Mouse (Mus musculus) adrenal gland, postnatal 10 days (tissue): ENCODE measurements at regions not wholly inside any gene's neighbourhood (a gene's known extent, or its start where the extent isn't known, plus 50 kb on each side); places are given as distances from the start of the nearest gene placed in this dataset.

Source experiments
- DNase-seq: peaks from one replicate; pipeline ENCODE4 v3.0.0; 2021; ENCODE audit warnings: mixed read lengths

DNA sequence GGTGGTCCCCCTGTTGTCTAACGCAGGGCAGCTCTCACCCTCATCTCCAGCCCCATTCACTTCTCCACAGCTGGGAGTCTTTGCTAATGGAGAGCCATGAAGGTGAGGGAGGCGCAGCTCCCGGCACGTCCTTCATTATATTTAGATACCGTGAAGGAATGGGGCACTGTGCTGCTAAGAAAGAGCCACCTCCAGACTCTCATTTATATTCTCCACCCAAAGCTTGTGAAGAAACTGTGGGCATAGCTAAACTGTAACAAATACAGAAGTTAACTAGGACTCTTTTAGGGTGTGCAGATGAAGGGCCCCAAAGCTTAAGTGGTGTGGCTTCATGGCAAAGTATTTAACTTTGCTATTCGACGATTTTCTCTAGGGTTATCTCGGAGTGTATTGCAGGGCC is 136.4 kb downstream of the Ddx11 start:
- DNase-seq: no peak

DNA sequence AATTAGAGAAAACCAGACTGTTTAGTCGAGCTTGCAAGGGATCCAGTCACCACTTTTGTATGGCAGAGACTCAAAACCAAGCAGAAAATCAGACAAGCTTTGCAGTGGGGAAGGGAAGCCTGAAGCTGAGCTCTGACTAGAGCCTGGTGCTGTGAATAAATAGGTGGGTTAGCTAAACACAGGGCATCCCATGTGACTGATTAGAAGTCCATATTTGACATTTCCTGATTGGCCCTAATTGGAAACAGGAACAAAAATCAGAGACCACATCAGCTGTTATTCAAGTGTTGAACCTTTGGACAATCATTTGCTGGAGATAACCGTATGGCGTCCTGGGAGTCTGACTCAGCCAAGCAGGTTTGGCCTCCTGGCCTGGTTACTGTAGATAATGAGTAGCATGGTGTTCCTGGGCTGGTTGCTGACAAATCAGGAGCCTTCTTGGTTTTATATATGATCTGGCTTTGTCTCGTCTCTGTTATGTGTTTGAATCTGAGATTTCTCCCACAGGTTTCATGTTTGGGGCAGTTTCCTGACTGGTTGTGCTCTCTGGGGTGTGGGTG is 139.4 kb downstream of the Ddx11 start:
- DNase-seq: no peak

DNA sequence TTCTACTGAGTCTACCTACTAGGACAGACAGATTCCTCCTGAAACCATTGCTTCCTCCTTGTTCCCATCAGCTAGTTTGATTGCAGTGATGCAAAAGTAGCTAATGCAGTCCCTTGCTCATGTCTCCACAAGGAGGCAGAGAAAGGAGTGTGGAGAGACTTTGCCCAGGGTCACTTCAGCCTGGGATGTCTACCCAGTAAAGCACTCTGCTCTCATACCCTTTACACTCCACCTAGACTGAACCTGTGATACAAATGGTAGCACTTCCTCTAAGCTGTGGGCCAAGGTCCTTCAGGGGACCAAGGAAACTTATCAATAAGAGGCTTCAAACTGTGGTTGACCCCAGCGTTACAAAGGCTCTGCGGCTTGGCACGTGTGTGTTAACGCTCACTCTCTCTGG is 140.1 kb downstream of the Ddx11 start:
- no peak for DNase-seq

DNA sequence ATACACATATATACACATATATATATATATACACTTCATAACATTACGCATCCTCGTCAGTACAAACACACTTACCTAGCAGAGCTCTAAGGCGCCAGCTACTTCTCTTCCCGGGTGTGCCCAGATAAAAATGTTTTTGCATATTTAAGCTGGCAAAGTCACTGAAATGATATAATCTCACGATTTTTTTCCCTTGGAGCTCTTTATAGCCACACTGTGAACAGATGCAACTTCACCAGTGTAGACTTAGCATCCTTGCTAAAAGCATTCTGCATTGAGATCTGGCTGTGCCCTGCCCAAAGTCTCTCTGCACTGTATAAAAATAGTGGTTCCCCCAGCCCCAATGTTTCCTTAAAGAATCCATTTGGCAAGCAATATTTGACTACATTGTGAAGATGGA is 143.5 kb downstream of the Ddx11 start:
- DNase-seq: no peak

DNA sequence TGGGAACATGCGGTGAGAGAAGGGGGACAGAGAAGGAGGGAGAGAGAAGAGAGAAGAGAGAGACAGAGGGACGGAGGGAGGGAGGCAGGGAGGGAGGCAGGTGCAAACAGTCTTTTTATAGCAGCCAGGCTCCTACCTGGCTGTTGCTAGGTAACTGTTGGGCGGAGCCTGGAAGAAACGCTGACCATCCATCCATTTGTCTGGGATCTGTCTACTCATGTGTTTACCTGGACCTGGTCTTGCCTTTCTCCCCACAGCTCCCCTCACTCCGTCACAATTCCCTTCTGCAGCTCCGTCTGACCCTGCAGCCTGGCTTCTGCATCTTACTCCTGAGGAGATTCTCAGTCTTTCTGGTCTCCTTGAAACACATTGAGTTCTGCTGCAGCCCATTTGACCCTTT is 144.5 kb downstream of the Ddx11 start:
- DNase-seq: no peak

DNA sequence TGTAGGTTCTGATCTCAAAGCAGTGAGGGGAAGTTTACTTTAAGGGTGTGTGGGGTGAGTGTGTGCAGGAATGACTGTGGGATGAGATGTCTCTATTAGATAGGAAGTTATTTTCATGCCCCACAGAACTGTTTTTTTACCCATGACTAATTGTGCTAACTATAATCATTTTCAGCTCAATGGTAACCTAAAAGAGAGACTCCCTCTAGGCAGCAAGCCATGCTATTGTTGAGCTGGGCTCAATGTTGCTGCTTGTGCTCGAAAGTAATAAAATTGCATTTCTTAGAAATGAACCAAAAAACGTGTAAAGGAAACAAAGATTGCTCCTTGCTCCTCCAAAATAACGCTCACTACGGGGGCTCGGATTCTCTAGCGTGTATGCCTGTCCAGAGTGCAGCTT is 146.2 kb downstream of the Ddx11 start:
- no peak for DNase-seq

DNA sequence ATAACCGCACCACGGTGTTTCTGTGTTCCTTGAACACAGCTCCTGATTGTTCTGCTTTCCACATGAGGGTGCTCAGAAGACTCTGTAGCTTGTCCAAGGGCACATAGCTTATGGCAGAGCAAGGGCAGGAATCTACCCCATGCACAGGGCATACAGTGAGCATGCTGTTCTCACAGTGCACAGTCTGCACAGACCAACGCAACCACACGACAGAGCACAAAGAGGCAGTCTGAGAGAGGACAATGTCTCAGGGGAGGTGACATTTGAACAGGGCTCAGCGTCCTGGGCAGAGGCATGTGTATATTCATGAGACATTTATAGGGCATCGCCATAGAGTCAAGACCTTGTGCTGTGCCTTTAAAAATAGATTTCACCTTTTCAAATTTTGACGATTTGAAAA is 148.6 kb downstream of the Ddx11 start:
- no peak for DNase-seq

DNA sequence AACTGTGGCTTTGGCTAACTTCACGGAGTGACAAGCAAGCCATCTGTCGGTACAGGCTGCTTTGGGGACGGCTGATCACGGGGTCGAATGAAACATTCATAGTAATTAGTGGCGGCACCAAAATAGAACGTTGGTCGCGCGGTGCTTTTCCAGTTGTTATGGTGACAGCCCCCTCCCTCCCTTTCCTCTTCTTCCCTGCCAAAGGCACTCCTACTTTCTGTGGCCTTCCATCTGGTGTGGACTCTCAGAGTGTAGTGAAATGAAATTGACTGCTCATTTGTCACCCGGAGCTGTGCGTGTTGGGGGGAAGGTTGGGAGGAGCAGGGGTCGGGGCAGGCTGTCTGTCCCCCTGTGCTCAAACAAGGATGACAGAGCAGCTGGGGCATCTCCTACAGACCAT is 153.5 kb downstream of the Ddx11 start:
- DNase-seq: no peak

DNA sequence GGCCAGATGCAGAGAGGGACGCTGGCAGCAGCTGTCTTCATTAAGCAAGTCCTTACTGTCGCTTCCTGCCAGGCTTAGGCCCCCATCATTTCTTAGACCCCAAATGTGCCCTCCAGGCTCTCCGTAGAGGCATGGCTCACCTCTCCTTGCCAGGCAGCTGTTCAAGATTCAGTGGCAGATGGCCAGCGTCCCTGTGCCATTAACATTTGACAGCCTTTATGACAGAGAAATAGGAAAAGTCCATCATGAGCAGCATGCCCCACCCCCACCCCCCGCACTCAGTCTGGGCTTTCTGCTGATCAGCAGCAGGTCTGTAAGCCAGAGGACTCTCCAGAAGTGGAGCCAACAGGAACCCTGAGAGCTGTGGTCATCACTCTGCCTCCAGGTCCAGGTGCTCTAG is 154.7 kb downstream of the Ddx11 start:
- no peak for DNase-seq

DNA sequence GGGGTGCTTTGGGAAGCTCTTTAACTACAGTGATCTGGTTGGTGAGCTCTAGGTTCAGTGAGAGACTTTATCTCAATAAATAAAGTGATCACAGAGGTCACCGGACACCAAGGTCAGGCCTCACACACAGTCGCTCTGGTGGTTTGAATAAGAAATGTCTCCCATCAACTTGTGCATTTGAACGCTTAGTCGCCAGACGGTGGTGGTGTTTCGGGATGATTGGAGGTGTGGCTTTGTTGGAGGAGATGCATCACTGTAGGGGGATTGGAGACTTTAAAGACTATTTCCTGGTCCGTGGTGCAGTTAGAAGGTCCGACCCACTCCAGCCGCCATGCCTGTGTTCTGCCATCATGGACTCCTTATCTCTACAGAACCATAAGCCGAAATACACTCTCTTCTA is 162.0 kb downstream of the Ddx11 start:
- no peak for DNase-seq
